Mouse (Mus musculus) testis, adult 2 months (tissue): Measurements from ENCODE around the gene Pklr.

Source experiments
- CTCF ChIP-seq: fragments of 200-500 bp; IDR thresholded peaks from 2 replicates; pipeline ENCODE4 v1.5.1; 2012; ENCODE audit warnings: low read depth, mild to moderate bottlenecking, inconsistent platforms, low read length, moderate library complexity; ENCODE audit not compliant: control insufficient read depth, insufficient read depth, insufficient replicate concordance
- POLR2A ChIP-seq: fragments of 200-500 bp; IDR thresholded peaks from 2 replicates; pipeline ENCODE4 v1.6.1; 2012; ENCODE audit warnings: low read depth, mild to moderate bottlenecking, inconsistent platforms, low read length, moderate library complexity; ENCODE audit not compliant: control insufficient read depth

GRCm38 (mm10) chr3:89190436-89190835, 54.5 kb downstream of the Pklr start:
- TF ChIP-seq POLR2A (no peak), CTCF (no peak)
